Mouse (Mus musculus) spleen, adult 12 weeks (tissue): ENCODE measurements around the gene Itih4.

ENCODE experiments used
- DNase-seq: peaks from one replicate; pipeline ENCODE4 v3.0.0; 2022; ENCODE audit warnings: low spot score

Itih4 gene

DNA sequence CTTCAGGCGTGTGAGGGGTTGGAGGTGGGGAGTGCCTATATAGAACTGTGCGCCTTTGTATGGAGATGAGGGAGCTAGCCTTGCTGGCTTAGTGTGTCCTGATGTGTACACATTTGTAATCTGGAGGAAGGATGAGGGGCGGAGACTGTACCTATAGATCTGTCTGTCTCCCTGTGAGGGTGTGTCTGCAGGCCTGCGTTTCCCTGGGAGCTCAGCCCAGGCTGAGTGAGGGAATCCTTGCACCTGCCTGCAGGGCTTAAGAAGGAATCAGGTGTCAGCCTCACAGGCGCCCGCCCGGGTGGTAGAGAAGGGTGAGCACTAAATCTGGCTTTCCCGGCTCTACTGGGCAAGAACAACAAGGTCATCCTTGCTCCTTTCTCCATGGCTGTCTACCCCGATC is 6.5 kb upstream of the Itih4 start:
- DNase-seq: no peak

DNA sequence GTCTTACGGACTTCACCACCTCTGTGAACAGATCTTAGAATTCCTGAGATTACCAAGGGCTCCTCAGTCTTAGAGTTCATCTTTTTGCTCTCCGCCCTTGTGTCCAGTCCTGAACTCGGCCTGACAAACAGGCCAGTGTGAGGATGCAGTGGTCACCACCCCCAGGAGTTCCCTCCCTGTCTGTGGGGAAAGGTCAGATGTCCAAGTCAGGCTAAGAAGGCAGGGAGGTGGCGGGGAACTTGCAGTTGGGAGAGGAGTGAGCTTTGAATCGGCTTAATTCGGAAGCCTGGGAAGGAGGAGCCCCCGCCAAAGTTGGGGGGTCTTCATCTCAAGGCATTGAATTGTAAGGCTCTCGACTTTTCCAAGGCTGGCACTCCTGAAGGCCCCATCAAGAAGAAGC is 6.0 kb upstream of the Itih4 start:
- DNase-seq: no peak

DNA sequence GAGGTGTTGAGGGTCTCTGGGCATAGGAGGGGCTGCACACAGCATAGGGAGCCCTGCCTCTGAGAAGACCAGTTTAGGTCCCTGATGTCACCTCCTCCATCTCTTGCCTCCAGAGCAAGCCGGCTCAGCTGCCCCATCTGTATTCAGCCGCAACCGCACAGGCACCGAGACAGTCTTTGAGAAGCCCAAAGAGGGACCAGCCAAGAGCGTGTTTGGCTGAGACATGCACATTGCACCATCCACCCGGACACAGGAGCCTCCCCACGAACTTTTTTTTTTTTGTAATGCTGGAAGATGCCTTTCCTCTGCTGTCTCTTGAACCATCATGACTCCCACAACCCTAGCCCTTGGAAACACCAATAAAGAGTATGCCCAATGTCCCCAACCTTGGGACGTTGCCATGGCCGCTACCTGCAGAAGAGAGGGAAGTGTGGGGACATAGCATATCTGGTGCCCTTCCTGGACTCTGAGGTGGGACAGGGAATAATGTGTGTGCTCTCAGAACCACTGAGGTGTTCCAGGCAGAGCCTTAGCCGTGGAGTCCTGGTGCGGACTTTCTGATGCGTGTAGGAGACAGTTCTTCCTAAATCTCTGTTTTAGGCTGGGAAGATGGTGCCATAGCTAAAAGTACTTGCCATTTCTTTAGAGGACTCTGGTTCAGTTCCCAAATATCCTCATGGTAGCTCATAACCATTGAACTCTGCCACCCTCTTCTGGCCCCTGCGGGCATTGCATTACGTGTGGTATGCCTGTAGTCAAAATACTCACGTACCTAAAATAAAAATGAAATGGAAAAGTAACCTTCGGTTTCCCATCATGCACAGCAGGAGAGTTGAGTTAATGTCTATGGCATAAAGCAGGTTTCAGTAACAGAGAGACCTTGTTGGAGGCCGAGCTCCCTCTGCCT is 5.2 kb upstream of the Itih4 start:
- no peak for DNase-seq

DNA sequence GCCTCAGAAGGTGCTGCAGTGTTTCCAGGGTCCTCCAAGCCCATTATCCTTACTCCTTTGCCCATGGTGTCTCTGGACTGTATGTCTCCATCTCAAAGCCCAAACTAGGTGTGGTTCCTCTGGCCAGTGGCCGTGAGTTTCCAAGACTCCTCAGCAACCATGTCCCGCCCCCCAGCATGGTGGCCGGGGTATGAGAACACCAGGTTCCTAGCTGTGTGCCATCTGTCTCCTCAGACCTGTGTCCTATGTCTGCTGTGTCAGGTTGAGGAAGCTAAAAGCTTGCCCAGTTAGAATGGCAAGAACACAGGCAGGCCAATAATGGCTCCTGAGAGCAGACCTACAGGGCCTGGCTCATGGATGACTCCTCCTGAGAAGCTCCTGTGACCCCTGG is 4.6 kb upstream of the Itih4 start:
- no peak for DNase-seq

DNA sequence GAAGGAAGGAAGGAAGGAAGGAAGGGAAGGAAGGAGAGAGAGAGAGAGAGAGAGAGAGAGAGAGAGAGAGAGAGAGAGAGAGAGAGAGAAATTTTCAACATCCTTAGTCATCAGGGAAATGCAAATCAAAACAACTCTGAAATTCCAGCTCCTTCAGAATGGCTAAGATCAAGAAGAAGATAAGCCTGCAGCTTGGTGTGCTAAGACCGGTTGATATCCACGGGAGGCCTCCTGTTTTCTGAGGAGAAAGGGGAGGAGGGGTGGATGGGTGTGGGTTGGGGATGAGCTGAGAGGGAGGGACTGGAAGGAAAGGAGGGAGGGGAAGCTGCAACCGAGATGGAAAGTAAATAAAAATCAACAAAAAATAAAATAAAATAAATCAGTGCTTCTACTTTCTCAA is 978 bp upstream of the Itih4 start:
- DNase-seq: no peak

DNA sequence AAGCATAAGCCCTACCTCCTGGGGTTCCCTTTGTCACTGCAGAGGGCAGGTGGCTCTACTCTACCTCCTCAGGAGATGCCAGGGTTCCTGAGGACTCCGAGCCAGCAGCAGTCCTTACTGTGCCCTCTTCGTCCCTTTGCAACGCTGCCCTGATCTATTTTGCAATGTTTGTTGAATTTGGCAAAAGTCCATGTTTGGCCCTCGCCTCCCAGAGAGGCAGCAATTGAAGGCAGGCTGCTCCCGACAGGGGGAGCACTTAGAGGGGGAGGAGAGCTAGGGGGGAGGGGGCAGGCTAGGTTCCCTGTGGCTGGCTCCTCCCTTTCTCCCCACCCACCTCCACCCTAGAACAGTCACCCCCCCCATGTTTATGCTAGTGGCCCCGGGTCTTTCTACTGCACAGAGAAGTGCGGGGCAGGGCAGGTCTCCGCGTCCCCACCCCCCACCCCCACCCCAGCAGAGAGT is 2.0 kb downstream of the Itih4 start:
- no peak for DNase-seq

DNA sequence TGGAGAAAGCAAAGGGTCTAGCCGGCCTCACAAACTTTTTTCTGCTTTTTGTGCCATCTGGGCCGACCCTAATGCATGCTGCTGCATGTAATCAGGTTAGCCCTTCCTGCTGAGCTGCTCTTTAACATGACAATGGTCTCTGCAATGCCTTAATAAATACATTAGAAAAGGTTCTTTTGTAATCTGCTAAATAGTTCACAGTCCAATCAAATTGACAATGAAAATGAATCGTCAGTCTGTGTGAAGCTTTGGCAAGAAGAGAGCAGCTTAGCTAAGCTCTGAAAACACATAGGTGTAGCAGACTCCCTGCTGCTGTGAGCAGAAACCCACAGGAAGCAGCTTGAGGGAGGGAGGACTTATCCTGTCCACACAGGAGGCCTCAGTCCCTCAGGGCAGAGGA is 13.7 kb downstream of the Itih4 start:
- no peak for DNase-seq

DNA sequence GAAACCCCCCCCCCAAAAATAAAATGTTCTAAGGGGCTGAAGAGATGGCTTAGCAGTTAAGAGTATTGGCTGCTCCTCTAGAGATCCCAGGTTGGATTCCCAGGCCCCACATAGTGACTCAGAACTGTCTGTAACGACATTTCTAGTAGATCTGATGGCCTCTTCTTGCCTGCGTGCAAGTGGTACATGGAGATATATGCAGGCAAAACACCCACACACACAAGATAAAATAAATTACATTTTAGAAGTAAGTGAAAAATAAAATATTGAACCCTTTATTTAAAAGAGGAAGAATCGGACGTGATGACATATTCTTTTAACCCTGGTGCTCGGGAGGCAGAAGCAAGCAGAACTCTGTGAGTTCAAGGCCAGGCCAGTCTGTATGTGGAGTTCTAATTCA is 16.4 kb downstream of the Itih4 start:
- no peak for DNase-seq

DNA sequence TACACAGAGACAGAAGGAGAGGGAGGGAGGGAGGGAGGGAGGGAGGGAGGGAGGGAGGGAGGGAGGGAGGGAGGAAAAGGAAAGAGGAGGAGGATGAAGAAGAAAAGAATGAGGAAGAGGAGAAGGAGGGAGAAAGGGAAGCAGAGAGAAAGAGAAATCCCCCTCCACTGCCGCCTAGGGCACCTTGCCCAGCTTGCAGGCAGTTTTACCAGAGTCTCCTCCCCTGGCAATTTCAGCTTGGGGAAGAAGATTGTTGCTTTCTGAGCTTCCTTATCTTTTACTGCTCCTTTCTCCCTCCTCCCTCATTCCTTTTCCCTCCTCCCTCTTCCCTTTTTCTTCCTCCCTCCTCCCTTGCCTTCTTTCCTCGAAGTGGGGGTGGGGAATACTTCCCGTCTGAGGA is 16.8 kb downstream of the Itih4 start:
- no peak for DNase-seq

DNA sequence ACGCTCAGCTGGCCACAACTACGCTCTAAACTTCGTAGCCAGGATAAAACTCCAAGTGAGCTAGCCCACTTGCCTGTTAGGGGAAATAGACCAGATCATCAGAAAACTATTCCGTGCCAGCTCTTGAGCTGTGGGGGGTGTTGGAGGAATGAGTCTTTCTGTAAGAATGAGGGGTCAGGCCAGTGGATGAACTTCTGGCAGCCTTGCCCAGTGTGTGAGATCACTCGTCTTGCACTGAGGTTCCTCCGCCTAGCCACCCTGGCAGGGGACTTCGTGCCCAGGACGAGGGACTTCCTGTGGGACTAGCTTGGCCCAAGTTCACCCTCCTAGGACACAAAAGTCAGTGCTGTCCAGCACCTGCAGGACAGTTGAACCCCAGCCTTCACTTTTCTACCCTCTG is 18.0 kb downstream of the Itih4 start:
- no peak for DNase-seq

DNA sequence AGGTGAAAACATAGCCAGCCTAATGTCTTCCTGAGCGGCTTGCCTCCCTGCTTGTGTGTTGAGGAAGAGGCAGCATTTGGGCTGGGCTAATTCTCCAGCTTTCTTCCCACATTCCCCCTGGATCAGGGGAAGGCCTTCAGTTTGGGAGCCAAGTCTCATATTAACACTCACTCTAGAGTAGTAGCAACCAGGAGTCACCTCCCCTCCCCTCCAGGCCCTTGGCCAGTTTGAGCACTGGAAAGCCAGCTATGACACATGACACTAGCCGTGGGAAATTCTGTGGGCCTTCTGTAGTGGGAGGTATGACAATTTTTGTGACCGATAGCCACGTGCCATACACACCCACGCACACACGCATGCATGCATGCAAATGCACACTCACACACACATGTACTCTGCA is 19.7 kb downstream of the Itih4 start:
- DNase-seq: no peak

DNA sequence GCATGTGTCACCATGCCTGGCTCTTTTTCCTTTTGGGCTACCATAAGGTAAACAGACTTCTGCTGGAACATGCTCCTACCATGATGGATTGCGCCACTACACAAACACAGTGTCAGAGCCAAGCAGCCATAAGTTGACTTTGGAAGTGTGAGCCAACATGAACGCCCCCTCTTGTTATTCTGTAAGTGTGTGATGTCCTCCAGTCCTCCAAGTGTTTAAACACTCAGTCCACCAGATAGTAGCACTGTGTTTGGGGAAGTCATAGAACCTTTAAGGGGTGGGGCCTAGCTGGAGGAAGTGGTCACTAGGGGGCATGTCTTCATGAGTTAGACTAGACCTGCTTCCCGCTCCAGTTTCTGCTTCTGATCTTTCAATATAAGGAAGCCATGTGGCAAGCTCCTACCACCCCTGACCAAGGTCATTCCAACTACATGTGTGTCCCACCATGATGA is 21.6 kb downstream of the Itih4 start:
- DNase-seq: no peak

DNA sequence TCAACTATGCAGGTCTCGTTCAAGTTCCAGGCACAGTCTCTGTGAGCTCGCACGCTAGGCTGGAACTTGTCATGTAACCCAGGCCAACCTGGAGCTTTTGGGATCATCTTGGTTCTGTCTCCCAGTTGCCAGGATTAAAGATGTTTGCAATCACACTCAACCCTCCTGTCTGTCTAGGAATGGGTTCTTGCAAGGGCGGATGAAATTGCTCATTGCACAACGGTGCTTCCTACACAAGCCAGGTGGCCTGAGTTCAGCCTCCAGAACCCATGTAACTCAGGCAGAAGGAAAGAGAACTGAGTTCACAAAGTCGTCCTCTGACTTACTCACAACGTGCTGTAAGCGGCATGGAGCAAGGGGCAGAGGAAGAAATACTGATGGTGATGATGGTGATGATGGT is 24.9 kb downstream of the Itih4 start:
- no peak for DNase-seq

DNA sequence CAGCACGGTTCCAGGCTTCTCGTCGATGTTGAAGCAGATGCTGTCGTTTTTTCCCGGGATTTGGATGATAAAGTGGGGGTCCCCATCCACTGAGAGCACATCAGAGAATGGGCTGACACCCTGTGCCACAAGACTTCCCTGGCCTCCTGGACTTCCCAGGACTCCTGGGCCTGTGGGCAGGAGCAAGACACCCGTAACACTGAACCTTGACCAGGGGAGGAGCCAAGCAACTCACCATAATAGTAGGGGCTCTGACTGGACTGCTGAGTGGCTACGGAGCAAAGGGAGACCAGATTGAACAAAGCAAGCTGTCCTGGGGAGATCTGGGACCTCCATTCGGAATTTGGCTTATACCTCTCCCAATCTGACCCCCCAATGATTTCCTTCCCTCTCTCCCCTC is 26.4 kb downstream of the Itih4 start:
- DNase-seq: no peak

DNA sequence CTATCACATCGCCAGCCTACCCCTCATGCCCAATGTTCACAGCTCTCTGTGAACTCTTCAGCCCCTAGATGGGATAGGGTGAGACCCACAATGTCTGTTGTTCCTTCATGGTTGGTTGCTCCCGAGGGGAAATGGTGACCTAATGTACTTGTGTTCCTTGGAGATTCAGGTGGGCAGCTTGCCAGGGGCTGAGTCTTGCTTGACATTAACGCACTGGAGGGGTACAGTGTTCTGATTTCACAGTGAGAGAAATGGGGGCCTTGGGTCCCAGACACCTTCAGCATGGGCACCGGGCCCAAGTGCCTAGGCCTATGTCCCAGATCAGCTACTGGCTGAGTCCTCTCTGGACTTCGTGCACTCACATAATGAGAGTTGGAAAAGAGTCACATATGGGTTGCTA is 27.1 kb downstream of the Itih4 start:
- no peak for DNase-seq

DNA sequence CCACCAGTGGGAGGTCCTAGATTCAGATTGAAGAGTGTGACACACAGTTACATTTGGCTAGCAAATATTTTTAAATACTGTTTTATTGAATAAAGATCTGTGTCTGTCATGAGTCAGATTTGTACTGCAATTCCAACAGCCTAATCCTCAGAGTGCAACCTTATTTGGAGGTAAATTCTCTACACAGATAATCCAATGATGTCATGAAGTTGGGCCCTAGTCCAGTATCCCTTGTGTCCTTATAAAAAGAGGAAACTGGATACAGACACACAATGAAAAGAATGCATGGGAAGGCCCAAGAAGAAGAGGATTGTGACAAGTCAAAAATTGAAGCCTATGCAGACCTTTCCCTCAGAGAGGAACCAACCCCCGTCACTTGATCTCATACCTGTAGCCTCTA is 30.2 kb downstream of the Itih4 start:
- DNase-seq: no peak

DNA sequence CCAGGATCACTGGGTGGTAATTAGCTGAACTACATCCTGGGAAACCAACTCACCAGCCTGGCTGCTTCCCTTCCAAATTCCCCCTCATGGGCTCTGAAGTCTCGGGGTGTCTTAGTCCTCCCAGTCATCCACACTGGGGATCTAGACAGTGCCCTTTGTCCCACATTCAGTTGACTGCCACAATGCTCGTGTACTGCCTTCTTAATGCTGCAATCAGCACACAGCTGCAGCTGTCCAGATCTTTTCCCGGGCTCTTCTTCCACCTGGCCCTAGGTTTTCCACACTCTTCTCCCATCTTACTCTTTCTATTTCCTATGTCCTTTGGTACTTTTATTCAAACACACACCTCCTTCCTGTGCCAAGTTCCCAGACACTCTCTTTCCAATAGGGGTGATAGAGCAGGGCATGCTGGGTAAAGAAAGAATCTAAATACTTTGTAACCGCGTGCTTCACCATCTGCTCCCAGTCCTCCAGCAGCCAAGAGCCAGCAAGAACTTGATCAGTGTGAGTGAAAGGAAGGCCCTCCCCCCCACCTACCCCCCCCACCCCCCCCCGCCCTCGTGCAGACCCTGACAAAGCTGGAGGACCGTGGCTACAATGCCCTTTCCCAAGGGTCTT is 35.9 kb downstream of the Itih4 start:
- no peak for DNase-seq

DNA sequence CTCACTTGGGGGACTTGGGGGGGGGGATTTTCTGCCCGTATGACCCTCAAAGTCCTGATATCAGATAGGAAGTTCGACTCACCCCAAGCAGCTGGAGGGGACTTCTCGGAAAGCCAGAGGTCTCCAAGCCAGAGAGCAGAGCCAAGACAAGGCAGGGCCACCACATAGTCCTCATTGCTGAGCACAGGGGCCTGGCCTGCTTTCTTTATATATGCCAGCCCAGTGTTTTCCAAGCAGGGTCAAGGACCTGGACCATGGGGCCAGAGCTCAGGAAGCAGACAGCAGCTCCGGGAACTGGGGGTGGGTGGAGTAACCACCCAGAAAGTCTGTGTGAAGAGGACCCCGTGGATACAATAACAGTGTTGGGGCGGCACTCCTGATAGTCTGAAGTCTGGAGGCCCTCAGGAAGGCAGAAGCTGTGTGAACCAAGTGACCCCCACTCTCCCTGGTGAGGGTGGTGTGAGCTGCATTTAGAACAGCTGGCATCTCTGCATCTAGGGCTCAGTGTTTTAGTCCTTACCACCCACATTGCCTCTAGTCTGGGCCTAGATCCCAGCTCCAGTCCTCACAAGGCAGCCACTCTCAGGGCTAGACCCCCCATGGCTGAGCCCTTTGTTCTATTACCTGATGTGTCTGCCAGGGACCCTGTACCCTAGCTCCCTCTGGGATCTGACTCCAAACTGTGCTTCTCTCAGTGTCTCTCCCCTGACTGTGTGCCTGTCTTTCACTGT is 37.3 kb downstream of the Itih4 start, which contains the start of gene Itih3:
TSS of gene Itih3 (minus strand) at position 386 of the 731 bp plus-strand sequence.
- DNase-seq: no peak

DNA sequence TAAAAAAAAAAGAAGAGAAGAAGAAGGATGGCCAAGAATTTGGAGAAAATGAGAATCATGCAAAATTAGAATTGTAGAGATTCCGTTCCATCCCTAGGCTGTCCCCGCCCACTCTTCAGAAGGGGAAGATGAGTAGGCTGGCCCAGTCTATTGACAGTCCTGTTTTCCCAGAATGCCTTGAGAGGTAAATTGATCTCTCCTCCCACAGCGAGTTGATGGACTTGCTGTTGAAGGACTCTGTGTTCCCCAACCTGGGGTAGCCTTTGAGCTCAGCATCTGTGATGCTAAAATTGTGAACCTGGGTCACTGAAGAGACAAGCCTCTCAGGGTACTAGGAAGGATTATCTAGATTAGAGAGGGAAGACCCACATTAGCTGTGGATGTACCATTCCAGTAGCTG is 39.2 kb downstream of the Itih4 start:
- no peak for DNase-seq

DNA sequence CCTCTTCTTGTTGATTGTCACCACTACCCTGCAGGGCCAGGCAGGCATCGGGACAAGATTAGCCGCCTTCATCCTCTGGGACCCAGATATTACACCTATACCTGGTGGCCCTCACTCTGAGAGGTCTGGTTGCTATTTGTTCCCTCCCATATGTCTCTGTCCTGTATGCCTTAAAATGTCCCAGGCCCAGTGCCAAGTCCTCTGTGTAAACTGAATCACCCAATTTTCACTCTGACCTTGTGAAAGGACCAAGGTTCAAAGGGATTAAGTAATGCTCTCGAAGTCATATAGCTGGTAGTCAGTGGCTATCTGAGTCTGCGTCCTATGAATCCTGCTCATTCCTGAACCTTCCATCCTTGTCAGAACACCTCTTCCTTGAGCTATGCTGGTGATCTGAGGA is 44.1 kb downstream of the Itih4 start:
- DNase-seq: no peak

DNA sequence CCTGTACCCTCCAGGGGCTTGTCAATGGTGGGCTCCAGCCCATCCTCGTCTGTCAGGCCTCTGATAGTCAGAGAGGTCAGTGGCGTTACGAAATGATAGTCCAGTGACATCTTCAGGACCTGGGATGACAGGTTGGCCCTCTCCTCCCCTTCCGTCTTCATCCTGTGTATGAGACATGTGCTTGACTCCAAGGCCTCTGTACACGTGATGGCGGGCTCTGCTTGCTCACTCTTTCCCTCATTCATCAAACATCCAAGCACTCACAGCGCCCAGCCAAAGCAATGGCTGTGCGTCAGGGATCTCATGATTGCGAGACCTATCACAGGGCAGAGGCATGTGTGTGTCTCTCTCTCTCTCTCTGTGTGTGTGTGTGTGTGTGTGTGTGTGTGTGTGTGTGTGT is 47.1 kb downstream of the Itih4 start:
- no peak for DNase-seq

DNA sequence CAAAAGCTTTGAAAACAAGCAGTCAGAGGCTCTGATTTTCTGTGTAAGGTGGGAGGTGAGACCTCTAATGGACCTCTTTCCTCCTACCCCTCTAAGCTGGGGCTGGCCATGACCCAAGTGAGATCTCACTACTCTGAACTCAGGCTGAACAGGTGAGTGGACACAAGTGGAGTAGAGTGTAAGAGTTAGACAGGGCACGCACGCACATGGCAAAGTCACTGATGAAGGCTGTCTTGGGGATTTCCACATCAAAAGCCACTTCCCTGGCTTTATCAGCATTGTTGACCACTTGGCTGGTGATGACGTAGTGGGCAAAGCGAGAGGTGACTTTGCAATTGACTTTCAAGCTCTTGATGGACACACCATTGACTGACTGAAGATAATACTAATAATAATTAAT is 56.0 kb downstream of the Itih4 start:
- DNase-seq: no peak

DNA sequence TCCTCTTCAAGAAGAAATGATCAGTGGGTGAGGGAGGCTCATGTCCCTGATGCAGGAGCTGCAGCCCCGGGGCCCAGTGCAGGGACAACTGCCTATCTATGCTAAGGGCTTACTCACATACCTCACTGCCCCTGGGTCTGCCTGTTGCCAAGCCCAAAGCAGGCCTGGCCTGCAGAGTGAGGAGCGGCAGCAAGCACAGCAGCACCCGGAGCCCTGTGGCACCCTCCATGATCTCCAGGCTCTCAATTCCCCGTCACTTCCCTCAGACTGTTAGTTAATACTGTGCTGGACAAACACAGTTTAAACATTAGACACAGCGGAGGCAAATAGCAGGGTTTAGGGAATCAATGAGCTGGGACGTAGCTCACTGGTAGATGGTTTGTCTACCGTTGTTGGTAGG is 56.8 kb downstream of the Itih4 start, which contains the start of gene Itih1:
TSS of gene Itih1 (minus strand) at position 252 of the 400 bp plus-strand sequence.
- DNase-seq: no peak
